Mouse (Mus musculus) thymus, adult 2 months (tissue): ENCODE results near the gene Efcab7. TPM values are rescaled to one million over a fixed set of nuclear protein-coding genes. Genes with fewer than 3 reads are reported as not detected.

Experiments
- DNase-seq: peaks from one replicate; pipeline ENCODE4 v3.0.0; 2021
- H3K27ac ChIP-seq: fragments of 200-500 bp; 2 replicates; pipeline ENCODE4 v1.5.1; 2012; ENCODE audit warnings: low read length, control low read depth; ENCODE audit not compliant: control insufficient read depth, insufficient read depth
- H3K27me3 ChIP-seq: fragments of 200-500 bp; 2 replicates; pipeline ENCODE4 v1.6.1; 2012; ENCODE audit warnings: mild to moderate bottlenecking, low read length, moderate library complexity, mixed read lengths; ENCODE audit not compliant: control insufficient read depth, insufficient read depth
- H3K36me3 ChIP-seq: fragments of 200-500 bp; 2 replicates; pipeline ENCODE4 v1.6.1; 2012; ENCODE audit warnings: mild to moderate bottlenecking, low read length, moderate library complexity; ENCODE audit not compliant: control insufficient read depth, insufficient read depth
- H3K4me1 ChIP-seq: fragments of 200-500 bp; replicated peaks from 2 replicates; pipeline ENCODE4 v1.6.1; 2012; ENCODE audit warnings: low read length; ENCODE audit not compliant: control insufficient read depth, insufficient read depth
- H3K4me3 ChIP-seq: fragments of 200-500 bp; 2 replicates; pipeline ENCODE4 v1.5.1; 2012; ENCODE audit warnings: mild to moderate bottlenecking, low read length, control low read depth, moderate library complexity; ENCODE audit not compliant: control insufficient read depth, insufficient read depth
- CTCF ChIP-seq: fragments of 200-500 bp; IDR thresholded peaks from 2 replicates; pipeline ENCODE4 v1.5.1; 2012; ENCODE audit warnings: mild to moderate bottlenecking, control low read depth, low read length, moderate library complexity, borderline replicate concordance; ENCODE audit not compliant: control insufficient read depth, poor library complexity, insufficient read depth; ENCODE audit errors: extremely low read depth
- POLR2A ChIP-seq: fragments of 200-500 bp; IDR thresholded peaks from 2 replicates; pipeline ENCODE4 v1.6.1; 2012; ENCODE audit warnings: mild to moderate bottlenecking, low read length, control low read depth, moderate library complexity; ENCODE audit not compliant: control insufficient read depth, poor library complexity, insufficient read depth; ENCODE audit errors: extremely low read depth
- WGBS: fragments of 180-500 bp; shearing (Covaris S2); methylation state at CpG from one replicate; pipeline ENCODE4 v1.1.7; 2018; 5-methylcytosine and 5-hydroxymethylcytosine counted together
- polyA plus RNA-seq: library from polyadenylated mRNA; depleted of rRNA; stranded (reverse); fragments of >200 nt; gene quantifications from 2 replicates; pipeline ENCODE4 v1.2.3, GENCODE M21; 2012

The Efcab7 gene
- polyA plus RNA-seq, 1 experiment: 4.8 TPM

DNA sequence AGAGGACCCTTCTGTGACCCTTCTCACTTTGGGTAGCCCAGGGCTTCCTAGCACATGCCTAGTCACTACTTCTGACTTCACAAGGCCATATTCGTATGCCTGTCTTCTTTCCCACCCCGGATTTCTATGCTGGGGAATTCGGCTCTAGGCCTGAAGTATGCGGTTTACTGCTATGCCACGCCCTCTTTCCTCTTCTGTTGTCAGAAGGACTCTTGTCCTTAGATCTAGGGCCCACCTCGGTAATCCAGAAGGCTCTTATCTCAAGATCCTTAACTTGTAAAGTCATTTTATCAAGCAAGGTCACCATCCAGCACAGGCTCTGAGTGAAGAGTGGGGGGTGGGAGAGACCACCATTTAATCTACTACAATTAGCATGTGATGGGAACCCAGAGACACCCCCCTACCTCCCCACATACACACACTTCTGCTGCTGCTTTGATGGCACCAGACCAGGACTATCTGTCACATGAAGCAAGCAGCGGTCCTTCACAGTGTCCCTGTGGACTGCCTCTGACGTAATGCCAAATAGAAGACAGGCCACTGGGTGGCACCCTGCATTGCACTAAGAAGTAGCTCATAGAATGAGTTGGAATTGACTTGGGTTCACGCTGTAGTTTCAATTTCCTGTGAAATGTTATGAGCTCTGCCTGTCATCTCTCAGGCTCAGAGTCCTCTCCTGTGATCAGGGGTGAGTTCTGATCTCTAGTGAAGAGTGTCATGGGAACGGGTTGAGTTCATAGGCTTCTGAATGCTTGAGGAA is 112.8 kb downstream of the Efcab7 start:
- Histone ChIP-seq H3K36me3 (no peaks in the 10 kb centered on the region), H3K27me3 (no peaks in the 10 kb centered on the region), H3K27ac (no peak overlapping the region), H3K4me3 (no peak overlapping the region), H3K4me1 (no peaks in the 10 kb centered on the region)
- 77% methylated on average over 10 of the region's 10 CpGs for WGBS
- no peak for DNase-seq
- TF ChIP-seq CTCF (no peak), POLR2A (no peak)

GRCm38 (mm10) chr4:99944606-99945005 is 115.6 kb downstream of the Efcab7 start:
- Histone ChIP-seq H3K27ac (no peak overlapping the region), H3K4me3 (no peak overlapping the region), H3K36me3 (no peaks in the 10 kb centered on the region), H3K4me1 (no peaks in the 10 kb centered on the region), H3K27me3 (no peaks in the 10 kb centered on the region)
- TF ChIP-seq CTCF (no peak), POLR2A (no peak)
- no peak for DNase-seq
- WGBS: 14% methylated on average over 2 of the region's 2 CpGs

DNA sequence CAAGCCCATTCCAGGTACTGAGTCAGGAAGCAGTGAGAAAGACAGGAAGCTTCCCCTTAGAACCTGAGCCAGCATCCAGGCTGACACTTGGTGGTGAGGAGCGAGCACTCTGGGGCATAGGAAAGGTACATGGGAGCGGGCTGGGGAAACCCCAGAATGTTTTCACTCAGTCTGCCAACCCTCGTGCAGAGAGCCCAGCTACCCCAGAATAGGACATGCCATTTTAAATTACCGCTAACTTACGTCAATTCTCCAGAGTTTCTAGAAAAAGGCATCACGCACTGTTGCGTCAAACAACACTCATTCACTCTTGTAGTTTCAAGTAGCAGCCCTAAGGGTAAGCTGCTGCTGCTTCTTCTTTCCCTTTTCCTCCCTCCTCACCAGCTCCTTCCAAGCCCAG is 116.0 kb downstream of the Efcab7 start:
- 79% methylated on average over 7 of the region's 7 CpGs for WGBS
- DNase-seq: no peak
- Histone ChIP-seq H3K27me3 (no peaks in the 10 kb centered on the region), H3K4me3 (no peak overlapping the region), H3K36me3 (no peaks in the 10 kb centered on the region), H3K27ac (no peak overlapping the region), H3K4me1 (no peaks in the 10 kb centered on the region)
- TF ChIP-seq POLR2A (no peak), CTCF (no peak)

- no peak for DNase-seq
- H3K27me3 ChIP-seq: no peaks in the 10 kb centered on the region
- H3K4me3 ChIP-seq: no peak overlapping the region
- 96% methylated on average over 2 of the region's 2 CpGs for WGBS
- H3K27ac ChIP-seq: no peak overlapping the region
- H3K36me3 ChIP-seq: no peaks in the 10 kb centered on the region
- H3K4me1 ChIP-seq: no peaks in the 10 kb centered on the region
- TF ChIP-seq POLR2A: no peak
- TF ChIP-seq CTCF: no peak
These were observed 117.5 kb downstream of the Efcab7 start for GRCm38 (mm10) chr4:99946516-99946915.

- TF ChIP-seq POLR2A (no peak), CTCF (no peak)
- Histone ChIP-seq H3K27ac (no peak overlapping the region), H3K4me3 (no peak overlapping the region), H3K36me3 (no peaks in the 10 kb centered on the region), H3K27me3 (no peaks in the 10 kb centered on the region), H3K4me1 (no peaks in the 10 kb centered on the region)
- DNase-seq: no peak
- 90% methylated on average over 1 of the region's 1 CpGs for WGBS
These were observed 118.2 kb downstream of the Efcab7 start for GRCm38 (mm10) chr4:99947192-99947591.

DNA sequence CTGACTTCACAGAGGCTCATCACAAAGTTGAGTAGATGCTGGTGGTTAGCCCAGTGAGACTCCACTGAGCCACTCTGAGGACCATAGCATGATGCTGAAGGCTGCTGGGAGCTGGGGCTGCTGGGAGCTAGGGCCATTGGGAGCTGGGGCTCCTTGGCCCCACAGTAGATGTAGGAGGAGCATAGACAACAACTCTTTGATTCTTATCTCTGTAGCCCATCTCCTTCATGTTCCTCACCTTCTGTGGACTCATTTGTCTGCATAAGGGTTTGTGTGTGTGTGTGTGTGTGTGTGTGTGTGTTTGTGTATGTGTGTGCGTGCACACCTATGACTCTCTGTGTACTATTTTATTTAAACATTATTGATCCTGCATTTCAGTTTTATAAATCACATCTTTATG is 118.9 kb downstream of the Efcab7 start:
- H3K36me3 ChIP-seq: no peaks in the 10 kb centered on the region
- DNase-seq: no peak
- no peaks in the 10 kb centered on the region for H3K4me1 ChIP-seq
- no peaks in the 10 kb centered on the region for H3K27me3 ChIP-seq
- TF ChIP-seq POLR2A (no peak), CTCF (no peak)
- no peak overlapping the region for H3K27ac ChIP-seq
- no peak overlapping the region for H3K4me3 ChIP-seq
- 89% methylated on average over 1 of the region's 1 CpGs for WGBS
